Mouse (Mus musculus): ENCODE measurements around the gene Rps8. TPM values are rescaled to one million over a fixed set of nuclear protein-coding genes. Genes with fewer than 3 reads are reported as not detected.

Rps8 gene
- polyA plus RNA-seq, 1 experiment from 2014 or later, result 894 TPM

Small RNAs within 50 kb of the gene (microRNA-seq; reads per million reads assigned to microRNA genes)
- gene Gm22398 (ENCODE audit: borderline number of aligned reads), result not detected

Other genes with a start within 250 kb of the Rps8 start
- gene Urod, start 161.8 kb downstream of the Rps8 start, polyA plus RNA-seq (2014; fragmentation: Nextera tagmentation; extraction: Ambion mirVana), result 123 and 140 TPM in 2 replicates
- gene Hectd3, start 160.9 kb downstream of the Rps8 start, polyA plus RNA-seq (2014; fragmentation: Nextera tagmentation; extraction: Ambion mirVana), result 4.3 and 6.4 TPM in 2 replicates
- 34.1 and 36.9 TPM in 2 replicates for gene Eif2b3, start 136.8 kb downstream of the Rps8 start, polyA plus RNA-seq (2014; fragmentation: Nextera tagmentation; extraction: Ambion mirVana)
- 2.2 and 2.4 TPM in 2 replicates for gene Ptch2, start 60.2 kb downstream of the Rps8 start, polyA plus RNA-seq (2014; fragmentation: Nextera tagmentation; extraction: Ambion mirVana)
- gene Btbd19, start 30.5 kb downstream of the Rps8 start, polyA plus RNA-seq (2014; fragmentation: Nextera tagmentation; extraction: Ambion mirVana), result 2.2 and 4.0 TPM in 2 replicates
- gene Tctex1d4, start 29.4 kb downstream of the Rps8 start, polyA plus RNA-seq (2014; fragmentation: Nextera tagmentation; extraction: Ambion mirVana), result not detected in 2 replicates
- gene Plk3, start 22.3 kb downstream of the Rps8 start, polyA plus RNA-seq (2014; fragmentation: Nextera tagmentation; extraction: Ambion mirVana), result 0.99 and 1.3 TPM in 2 replicates
- 45.5 and 47.8 TPM in 2 replicates for gene Kif2c, start 26.4 kb upstream of the Rps8 start, polyA plus RNA-seq (2014; fragmentation: Nextera tagmentation; extraction: Ambion mirVana)
- gene Tmem53, start 95.7 kb upstream of the Rps8 start, polyA plus RNA-seq (2014; fragmentation: Nextera tagmentation; extraction: Ambion mirVana), result 16.0 and 16.5 TPM in 2 replicates
- gene Armh1, start 95.9 kb upstream of the Rps8 start, polyA plus RNA-seq (2014; fragmentation: Nextera tagmentation; extraction: Ambion mirVana), result 0.14 TPM in 1 of 2 replicates, not detected in the other